Mouse (Mus musculus) CH12F3 (cell line): ENCODE measurements around the gene Erbin.

ENCODE experiments used
- in situ Hi-C: fragments of 300-500 bp; cut with MboI; formaldehyde crosslinking; loops from 2 replicates; pipeline ENCODE4 v1.14.3; 2020; ENCODE audit warnings: low sequenced_read_pairs

The Erbin gene

DNA sequence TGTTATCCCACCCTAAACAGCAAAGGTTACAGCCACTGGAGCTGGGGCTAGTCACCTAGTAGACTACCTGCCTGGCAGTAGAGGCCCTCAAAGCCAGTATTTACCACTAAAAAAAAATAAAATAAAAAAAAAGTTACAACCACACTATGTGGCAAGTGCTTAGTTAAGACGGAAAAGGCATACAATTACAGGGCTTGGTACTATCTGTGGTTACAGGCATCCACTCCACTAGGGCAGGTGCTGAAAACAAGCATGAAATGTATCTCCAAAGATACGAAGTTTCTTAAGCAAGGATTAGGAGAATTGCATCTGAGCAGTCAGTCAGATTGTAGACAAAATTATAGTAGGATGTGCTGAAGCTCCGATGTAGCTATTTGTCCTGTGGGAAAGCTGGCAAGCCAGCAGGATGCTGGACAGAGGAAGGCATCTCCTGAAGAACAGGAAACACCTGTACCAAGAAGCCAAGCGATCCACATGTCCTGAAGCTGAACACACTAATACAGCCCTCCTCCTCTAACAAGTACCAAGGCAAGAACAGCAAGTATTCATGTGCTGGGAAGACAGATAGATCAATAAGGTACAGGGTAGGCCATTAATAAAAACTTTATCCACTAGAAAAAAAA, 6.1 kb downstream of the Erbin start:
- in situ Hi-C loops, result no loop called here

GRCm38 (mm10) chr13:103912351-103912750, 8.0 kb downstream of the Erbin start:
- in situ Hi-C loops, result no loop called here

DNA sequence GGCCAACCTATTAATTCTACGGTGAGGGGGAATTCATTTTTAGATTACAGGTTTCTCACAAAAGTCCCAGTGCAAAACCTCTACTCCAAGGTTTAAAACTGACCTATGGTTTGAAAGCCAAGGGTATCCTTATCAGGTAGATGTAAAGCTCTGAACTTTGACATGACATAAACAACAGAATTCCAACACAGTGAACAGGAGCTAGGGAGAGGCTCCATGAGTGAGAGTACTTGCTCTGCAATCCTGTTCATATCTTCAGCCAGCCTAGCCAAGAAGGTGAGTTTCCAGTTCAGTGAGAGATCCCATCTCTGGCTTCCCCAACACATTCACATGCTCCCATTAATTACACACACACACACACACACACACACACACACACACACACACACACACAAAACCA, 9.7 kb downstream of the Erbin start:
- in situ Hi-C loops, result no loop called here

GRCm38 (mm10) chr13:103909894-103910293, 10.4 kb downstream of the Erbin start:
- in situ Hi-C loops, result no loop called here

DNA sequence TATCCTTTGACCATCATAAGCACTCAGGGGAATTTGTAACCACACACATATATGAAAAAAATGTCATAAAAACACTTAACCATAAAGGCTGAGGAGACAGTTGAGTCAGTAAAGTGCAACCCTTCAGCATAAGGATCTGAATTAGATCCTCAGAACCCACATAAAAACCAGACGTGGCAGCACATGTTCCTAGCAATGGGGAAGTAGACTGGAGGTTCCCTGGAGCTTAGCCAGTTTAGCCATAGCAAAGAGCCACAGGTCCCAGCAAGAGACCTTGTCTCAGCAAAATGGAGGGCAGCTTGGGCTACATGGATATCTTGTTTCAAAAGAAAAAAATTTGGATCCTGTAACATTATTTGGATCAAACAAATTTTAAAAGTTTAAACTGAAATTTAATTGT, 20.3 kb downstream of the Erbin start:
- in situ Hi-C loops, result no loop called here

DNA sequence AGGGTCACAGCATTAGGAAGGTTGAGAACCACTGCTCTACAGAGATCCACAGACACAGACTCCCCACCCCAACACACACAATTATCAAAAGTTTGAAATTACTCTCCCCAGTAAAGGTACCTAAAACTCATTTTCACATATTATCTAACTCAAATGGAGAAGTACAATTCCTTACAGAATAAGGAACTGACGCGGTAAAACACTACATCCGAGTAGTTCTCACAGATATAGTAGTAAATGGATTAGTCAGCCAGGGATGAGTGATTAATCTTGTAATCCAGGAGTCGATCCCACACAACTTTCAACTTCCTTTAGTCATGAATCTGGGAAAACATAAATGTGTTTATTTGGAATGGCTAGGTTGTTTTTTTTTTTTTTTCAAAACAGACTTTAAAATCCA, 22.7 kb downstream of the Erbin start:
- in situ Hi-C loops, result no loop called here

DNA sequence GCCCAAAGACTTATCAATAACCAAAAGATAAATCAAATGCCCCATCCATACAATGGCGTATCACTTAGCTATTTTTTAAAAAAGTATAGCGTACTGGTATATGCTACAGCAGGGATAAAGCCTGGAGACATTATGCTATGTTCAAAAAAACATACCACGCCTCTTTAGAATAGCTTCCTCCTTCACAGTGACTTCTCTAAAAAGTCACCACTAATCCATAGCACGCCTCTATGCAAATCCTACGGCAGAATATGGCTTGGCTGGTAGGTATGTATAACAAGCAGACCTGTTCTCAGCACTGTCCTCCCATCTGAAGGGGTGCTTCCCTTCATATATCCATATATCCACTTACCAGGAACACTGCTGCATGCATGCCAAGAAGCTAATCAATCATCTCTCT, 27.2 kb downstream of the Erbin start:
- in situ Hi-C loops, result no loop called here

GRCm38 (mm10) chr13:103890038-103890437, 30.3 kb downstream of the Erbin start:
- in situ Hi-C loops, result no loop called here

- in situ Hi-C loops, result no loop called here
These were observed 33.8 kb downstream of the Erbin start for GRCm38 (mm10) chr13:103886503-103886902.

DNA sequence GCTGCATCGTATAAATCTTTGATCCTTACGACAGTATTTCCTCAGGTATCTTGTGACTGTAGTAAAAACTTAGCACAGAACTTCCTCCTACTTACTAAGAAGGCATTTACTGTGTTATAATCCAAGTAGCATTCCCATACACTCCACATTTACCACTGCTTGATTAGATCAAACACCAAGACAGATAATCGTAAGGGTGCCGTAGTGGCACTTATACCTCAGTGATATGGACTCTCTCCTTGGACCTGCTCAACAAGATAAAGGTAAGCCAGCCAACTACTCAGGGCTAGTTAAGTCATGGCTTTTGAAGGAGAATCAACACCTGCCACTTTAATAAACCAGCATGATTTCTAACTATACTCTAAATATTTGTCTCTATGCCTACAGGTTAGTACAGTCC, 39.1 kb downstream of the Erbin start:
- in situ Hi-C loops, result no loop called here

GRCm38 (mm10) chr13:103876743-103877142, 43.6 kb downstream of the Erbin start:
- in situ Hi-C loops, result no loop called here

DNA sequence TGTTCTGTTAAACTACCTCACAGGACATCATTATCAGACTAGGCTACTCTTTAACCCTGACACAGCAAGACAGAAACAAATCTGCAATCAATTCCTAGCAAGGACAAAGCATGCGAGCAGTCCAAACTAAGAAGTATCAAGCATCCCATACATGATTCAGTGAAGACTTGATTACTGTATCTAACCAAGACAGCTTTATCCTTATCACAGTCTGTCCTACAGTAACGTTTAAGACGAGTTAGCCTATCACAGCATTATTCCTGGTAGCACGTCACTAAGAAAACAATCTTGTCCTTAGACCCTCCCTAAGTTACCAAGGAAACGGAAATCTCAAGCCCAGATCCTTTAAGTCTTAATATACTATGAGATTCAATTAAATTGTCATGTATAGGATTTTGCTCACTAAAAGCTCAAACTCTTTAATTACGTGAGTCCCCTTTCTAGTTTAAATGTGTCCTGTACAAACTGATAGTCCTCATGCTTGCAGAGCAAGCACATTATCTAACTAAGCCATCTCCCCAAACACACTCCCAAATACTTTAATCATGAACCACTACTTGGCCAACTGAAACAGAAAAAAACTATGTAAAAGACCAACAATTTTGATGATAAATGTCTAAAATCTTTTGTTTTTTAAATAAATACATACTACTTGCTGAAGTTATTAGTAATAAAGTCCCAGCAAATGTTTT, 44.3 kb downstream of the Erbin start:
- in situ Hi-C loops, result no loop called here

DNA sequence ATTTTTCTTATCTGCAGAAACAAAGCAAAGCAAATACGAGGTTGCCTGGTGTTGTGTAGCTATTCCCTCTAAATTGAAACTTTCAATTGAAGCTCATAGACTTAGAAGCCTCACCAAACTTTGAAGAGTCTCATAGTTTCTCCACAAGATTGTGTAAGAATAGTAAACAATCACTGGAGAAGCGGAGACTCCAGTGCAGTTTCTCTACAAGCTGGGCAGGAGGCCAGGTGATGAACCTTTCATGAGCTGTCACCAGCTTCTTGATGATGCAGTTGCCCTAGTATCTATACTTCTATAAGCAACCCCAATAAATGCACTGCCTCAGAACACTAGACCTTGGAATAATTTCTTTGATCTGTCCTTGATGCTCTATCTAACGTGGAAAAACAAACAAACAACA, 49.5 kb downstream of the Erbin start:
- in situ Hi-C loops, result no loop called here

DNA sequence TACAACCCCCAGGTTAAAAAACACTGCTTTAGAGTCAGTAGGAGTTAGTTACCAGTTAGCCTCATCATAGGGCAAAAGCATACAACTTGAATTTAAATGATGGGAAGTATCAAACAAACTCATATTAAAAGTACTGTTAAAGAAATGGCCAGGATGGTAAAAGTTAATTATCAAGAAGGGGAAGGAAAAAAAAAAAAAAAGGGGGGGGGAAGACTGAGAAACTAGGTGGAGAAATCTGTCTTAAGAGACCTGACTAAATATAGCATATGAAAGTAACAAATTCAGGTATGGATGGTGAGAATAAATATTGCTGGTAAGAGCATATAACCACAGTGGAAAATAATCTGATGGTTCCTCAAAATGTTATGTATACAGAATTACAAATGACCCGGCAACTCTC, 50.2 kb downstream of the Erbin start:
- in situ Hi-C loops, result no loop called here

GRCm38 (mm10) chr13:103868875-103869274, 51.4 kb downstream of the Erbin start:
- in situ Hi-C loops, result no loop called here

- in situ Hi-C loops, result no loop called here
These were observed 58.3 kb downstream of the Erbin start for GRCm38 (mm10) chr13:103862041-103862440.

DNA sequence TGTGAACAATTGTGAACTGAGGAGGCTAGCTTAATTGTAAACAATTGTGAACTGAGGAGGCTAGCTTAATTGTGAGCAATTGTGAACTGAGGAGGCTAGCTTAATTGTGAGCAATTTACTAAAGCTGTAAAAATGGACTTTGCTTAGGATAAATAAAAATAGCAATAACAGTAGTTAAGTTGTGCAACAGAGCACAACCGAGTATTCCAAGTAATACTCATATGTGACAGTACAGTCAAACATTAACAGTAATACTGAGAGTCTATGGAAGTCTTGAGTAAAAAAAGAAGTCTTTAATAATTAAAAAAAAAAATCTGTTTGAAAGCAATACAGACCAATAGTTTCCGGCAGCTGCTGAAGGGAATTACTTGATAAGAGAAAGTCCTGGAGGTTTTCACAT, 61.3 kb downstream of the Erbin start:
- in situ Hi-C loops, result no loop called here

- in situ Hi-C loops, result no loop called here
These were observed 72.7 kb downstream of the Erbin start for GRCm38 (mm10) chr13:103847614-103848013.

DNA sequence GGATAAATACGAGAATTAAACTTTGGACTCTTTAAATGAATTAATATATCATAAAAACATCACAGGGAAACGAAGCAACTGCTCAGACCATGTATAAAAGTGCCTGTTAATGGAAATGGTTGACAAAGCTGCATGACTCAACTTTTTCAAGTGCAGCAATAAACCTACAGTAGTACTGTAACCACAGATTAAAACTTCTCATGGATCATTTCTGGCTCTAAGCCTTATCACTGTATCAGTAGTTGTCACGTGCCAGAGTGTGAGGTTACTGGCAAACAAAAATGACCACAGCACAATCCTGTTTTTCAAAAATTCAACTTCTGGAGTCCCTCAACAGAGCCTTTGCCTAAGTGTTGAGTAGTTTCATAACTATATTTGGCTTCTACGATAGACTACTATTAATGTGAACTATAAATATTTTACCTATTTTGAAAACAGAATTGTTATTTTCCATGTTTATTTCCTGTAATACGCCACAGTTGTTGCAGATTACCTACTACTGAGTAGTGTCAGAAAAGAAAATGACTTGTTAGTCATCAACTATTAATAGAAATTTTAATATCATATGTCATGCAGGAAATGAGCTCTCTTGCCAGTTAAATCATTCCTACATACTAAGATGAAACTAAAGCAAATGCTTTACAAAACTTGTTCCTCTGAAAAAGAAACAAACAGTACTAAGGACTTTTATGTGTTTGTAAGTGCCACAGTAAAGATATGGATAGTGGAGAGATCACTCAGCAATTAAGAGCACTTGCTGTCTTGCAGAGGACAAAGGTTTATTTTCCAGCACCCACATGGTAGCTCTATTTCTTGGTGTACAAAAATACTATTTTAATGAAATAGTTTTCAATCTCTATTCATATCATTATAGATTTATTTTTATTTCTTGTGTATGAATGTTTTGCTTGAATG, 78.8 kb downstream of the Erbin start:
- in situ Hi-C loops, result no loop called here

GRCm38 (mm10) chr13:103838619-103839018, 81.7 kb downstream of the Erbin start:
- in situ Hi-C loops, result no loop called here

- in situ Hi-C loops, result no loop called here
These were observed 90.6 kb downstream of the Erbin start for GRCm38 (mm10) chr13:103829623-103830135.

GRCm38 (mm10) chr13:103822270-103822669, 98.0 kb downstream of the Erbin start:
- in situ Hi-C loops, result no loop called here
